Mouse (Mus musculus) E14TG2a.4 (cell line): ENCODE measurements around the gene Slc25a31.
A peak's percentile ranks its signal among the peaks of the same experiment; 100 is the strongest.

Experiments
- H3K27me3 ChIP-seq: 2 replicates; pipeline ENCODE4 v1.6.1; 2014; ENCODE audit warnings: low read length, control low read depth; ENCODE audit not compliant: insufficient read depth
- H3K36me3 ChIP-seq: 2 replicates; pipeline ENCODE4 v1.6.1; 2014; ENCODE audit warnings: low read length, control low read depth; ENCODE audit not compliant: insufficient read depth
- H3K4me1 ChIP-seq: replicated peaks from 2 replicates; pipeline ENCODE4 v1.6.1; 2014; ENCODE audit warnings: low read depth, low read length, control low read depth
- H3K4me3 ChIP-seq: replicated peaks from 2 replicates; pipeline ENCODE4 v1.5.1; 2014; ENCODE audit warnings: mild to moderate bottlenecking, low read length
- H3K9me3 ChIP-seq: 2 replicates; pipeline ENCODE4 v1.6.1; 2014; ENCODE audit warnings: low read length, control low read depth
- CTCF ChIP-seq: conservative IDR thresholded peaks from 2 replicates; pipeline ENCODE4 v1.5.1; 2014; ENCODE audit warnings: low read length
- NANOG ChIP-seq: IDR thresholded peaks from 2 replicates; pipeline ENCODE4 v1.6.1; 2014; ENCODE audit warnings: borderline replicate concordance, low read length, mixed read lengths
- POU5F1 ChIP-seq: IDR thresholded peaks from 2 replicates; pipeline ENCODE4 v1.6.1; 2014; ENCODE audit warnings: low read length, borderline replicate concordance

Gene Slc25a31

GRCm38 (mm10) chr3:40694438-40694837 lies 14.2 kb upstream of the Slc25a31 start:
- no peak overlapping the region for H3K4me3 ChIP-seq

GRCm38 (mm10) chr3:40695162-40695561 lies 13.5 kb upstream of the Slc25a31 start:
- no peaks in the 10 kb centered on the region for H3K9me3 ChIP-seq
- H3K27me3 ChIP-seq: no peaks in the 10 kb centered on the region
- TF ChIP-seq CTCF (no peak), NANOG (no peak), POU5F1 (no peak)
- H3K4me1 ChIP-seq: no peaks in the 10 kb centered on the region; the same call in 1 of the 2 replicates
- no peak overlapping the region for H3K4me3 ChIP-seq
- H3K36me3 ChIP-seq: no peaks in the 10 kb centered on the region

More at GRCm38 (mm10) chr3:40694438-40694837, 14.2 kb upstream of the Slc25a31 start:
- H3K36me3 ChIP-seq: no peaks in the 10 kb centered on the region
- H3K9me3 ChIP-seq: no peaks in the 10 kb centered on the region
- H3K27me3 ChIP-seq: no peaks in the 10 kb centered on the region
- no peaks in the 10 kb centered on the region; the same call in 1 of the 2 replicates for H3K4me1 ChIP-seq
- no peak for TF ChIP-seq NANOG
- no peak for TF ChIP-seq CTCF
- TF ChIP-seq POU5F1: no peak

- no peak for TF ChIP-seq NANOG
- TF ChIP-seq CTCF: no peak
- TF ChIP-seq POU5F1: no peak
- H3K4me1 ChIP-seq: no peaks in the 10 kb centered on the region; the same call in 1 of the 2 replicates
- no peaks in the 10 kb centered on the region for H3K36me3 ChIP-seq
- no peaks in the 10 kb centered on the region; the same call in 1 of the 2 replicates for H3K27me3 ChIP-seq
- H3K4me3 ChIP-seq: no peak overlapping the region
- H3K9me3 ChIP-seq: no peaks in the 10 kb centered on the region
Observed at GRCm38 (mm10) chr3:40698834-40699233, 9.8 kb upstream of the Slc25a31 start.

GRCm38 (mm10) chr3:40704816-40705430 lies 3.7 kb upstream of the Slc25a31 start:
- Histone ChIP-seq H3K4me1 (0 out of 2 replicates have a peak, but pooled peaks cover 5% of the 10 kb centered on the region), H3K27me3 (peaks cover 29% of the 10 kb centered on the region), H3K9me3 (peaks cover 15% of the 10 kb centered on the region), H3K36me3 (no peaks in the 10 kb centered on the region), H3K4me3 (no peak overlapping the region)
- TF ChIP-seq CTCF (no peak), POU5F1 (no peak), NANOG (no peak)

- TF ChIP-seq CTCF (no peak), NANOG (no peak), POU5F1 (no peak)
- peaks cover under 1% of the 10 kb centered on the region; the same call in 1 of the 2 replicates for H3K27me3 ChIP-seq
- H3K4me1 ChIP-seq: no peaks in the 10 kb centered on the region
- no peaks in the 10 kb centered on the region for H3K36me3 ChIP-seq
- no peaks in the 10 kb centered on the region for H3K9me3 ChIP-seq
- H3K4me3 ChIP-seq: no peak overlapping the region
Observed at GRCm38 (mm10) chr3:40716056-40716455, 7.4 kb downstream of the Slc25a31 start.

- Histone ChIP-seq H3K4me1 (no peaks in the 10 kb centered on the region), H3K4me3 (no peak overlapping the region), H3K27me3 (no peaks in the 10 kb centered on the region), H3K36me3 (no peaks in the 10 kb centered on the region), H3K9me3 (no peaks in the 10 kb centered on the region)
- TF ChIP-seq NANOG (no peak), POU5F1 (no peak)
Observed at GRCm38 (mm10) chr3:40719022-40719421, 10.4 kb downstream of the Slc25a31 start.

GRCm38 (mm10) chr3:40738381-40738912 lies 29.8 kb downstream of the Slc25a31 start:
- Histone ChIP-seq H3K9me3 (no peaks in the 10 kb centered on the region), H3K36me3 (no peaks in the 10 kb centered on the region), H3K27me3 (peaks cover 21% of the 10 kb centered on the region), H3K4me3 (no peak overlapping the region), H3K4me1 (no peaks in the 10 kb centered on the region)
- TF ChIP-seq NANOG: no peak
- no peak for TF ChIP-seq CTCF
- TF ChIP-seq POU5F1: no peak

- peaks cover 17% of the 10 kb centered on the region for H3K4me1 ChIP-seq
- no peaks in the 10 kb centered on the region for H3K36me3 ChIP-seq
- peaks cover 7% of the 10 kb centered on the region; the same call in 1 of the 2 replicates for H3K9me3 ChIP-seq
- TF ChIP-seq NANOG (no peak), POU5F1 (no peak), CTCF (no peak)
- H3K27me3 ChIP-seq: peaks cover 42% of the 10 kb centered on the region
- peak within 1 kb of the TSS; percentile 86 for H3K4me3 ChIP-seq
Observed at GRCm38 (mm10) chr3:40744024-40744835, 35.6 kb downstream of the Slc25a31 start, which contains the start of gene Hspa4l. TSS of gene Hspa4l (plus strand) at chr3:40744495.

GRCm38 (mm10) chr3:40744836-40745660 lies 36.4 kb downstream of the Slc25a31 start:
- no peaks in the 10 kb centered on the region for H3K36me3 ChIP-seq
- H3K9me3 ChIP-seq: peaks cover 7% of the 10 kb centered on the region; the same call in 1 of the 2 replicates
- peaks cover 42% of the 10 kb centered on the region for H3K27me3 ChIP-seq
- peaks cover 17% of the 10 kb centered on the region for H3K4me1 ChIP-seq
- peak overlapping the region; percentile 86 for H3K4me3 ChIP-seq
- TF ChIP-seq NANOG (no peak), CTCF (no peak), POU5F1 (no peak)
